Mouse (Mus musculus): ENCODE measurements at regions not wholly inside any gene's neighbourhood (a gene's known extent, or its start where the extent isn't known, plus 50 kb on each side); places are given as distances from the start of the nearest gene placed in this dataset.

GRCm38 (mm10) chr12:35703479-35703878 is 168.6 kb upstream of the Ahr start:
- TF ChIP-seq CTCF (IDR thresholded peaks at IDR 0.05; ENCODE audit: extremely low read depth, insufficient read depth, insufficient read length, insufficient replicate concordance): no peak
- TF ChIP-seq POLR2A (IDR thresholded peaks at IDR 0.05; ENCODE audit: low read depth, low read length): no peak

Measured in spleen, adult 2 months (tissue).